Mouse (Mus musculus) hindlimb bud, embryonic 11.5 days (tissue): ENCODE results near the gene Lpar1.

Experiments used
- DNase-seq: peaks from one replicate; pipeline ENCODE4 v3.0.0-alpha.2; 2012; ENCODE audit warnings: low read depth, low spot score; ENCODE audit errors: extremely low spot score

Gene Lpar1

DNA sequence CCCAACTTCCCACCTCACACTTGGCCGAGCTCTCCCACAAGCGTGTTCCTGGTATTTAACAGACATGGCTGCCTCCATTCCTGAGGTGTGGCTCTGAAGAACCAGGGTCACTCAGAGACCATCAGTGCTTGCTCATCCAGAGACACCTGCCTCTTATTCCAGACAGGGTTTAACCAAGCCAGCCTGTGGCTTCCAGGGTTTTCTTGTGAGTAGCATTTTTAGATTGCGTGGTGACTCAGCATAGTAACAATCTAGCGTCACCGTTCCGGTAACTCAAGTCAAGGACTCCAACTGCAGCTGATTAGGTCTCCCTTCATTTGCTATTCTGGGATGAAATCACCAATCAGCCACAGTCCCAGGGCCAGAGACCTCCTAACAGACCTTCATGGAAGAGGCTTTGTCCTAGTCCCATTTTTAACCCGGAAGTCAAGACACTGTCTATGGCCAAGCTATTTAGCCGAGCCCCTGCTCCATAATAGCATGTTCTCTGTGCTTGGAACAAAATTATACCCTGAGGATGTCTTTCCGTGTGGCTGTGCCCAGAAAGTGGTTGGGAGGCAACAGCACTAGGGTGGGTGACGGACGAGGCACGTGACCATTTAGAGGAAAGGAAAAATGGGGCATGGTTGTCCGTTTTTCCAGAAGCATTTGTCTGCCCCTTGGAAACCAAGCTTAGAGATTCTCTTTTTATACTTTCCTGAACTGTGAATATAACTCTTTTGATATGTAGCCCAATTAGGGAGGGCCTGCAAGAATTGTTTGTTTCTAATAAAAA is 89.1 kb downstream of the Lpar1 start:
- DNase-seq, result no peak

DNA sequence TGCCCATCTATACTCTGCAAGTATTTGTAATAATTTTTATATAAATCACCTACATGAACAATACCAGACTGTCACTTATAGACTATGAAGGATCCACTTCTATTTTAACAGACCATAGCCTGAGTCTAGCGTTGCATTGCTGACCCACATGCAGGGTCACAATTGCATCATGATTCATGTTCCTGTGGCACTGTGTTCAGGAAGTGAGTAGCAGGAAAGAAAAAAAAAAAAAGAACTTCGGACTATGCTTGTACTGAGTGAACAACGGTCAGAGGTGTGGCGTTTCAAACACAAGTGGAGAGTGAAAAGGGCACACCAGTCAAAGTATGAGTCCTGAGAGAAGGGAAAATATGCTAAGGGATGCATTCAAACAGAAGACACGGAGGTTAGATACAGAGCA is 90.7 kb downstream of the Lpar1 start:
- DNase-seq, result no peak

DNA sequence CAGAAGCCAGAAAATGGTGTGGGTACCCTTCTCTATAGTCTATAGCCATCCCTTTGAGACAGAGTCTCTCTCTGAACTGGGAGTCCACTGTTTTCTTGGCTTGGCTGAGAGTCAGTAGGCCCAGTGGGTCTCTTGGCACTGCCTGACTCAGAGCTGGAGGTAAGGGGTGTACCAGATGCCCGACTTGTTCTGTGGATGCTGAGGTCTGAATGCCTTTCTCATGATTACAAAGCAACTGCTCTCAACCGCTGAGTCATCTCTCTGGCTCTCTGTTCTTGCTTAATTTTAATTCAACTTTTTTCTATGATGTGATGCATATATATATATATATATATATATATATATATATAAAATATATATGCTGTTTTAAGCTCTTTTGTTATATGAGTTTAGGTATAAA is 91.1 kb downstream of the Lpar1 start:
- no peak for DNase-seq

DNA sequence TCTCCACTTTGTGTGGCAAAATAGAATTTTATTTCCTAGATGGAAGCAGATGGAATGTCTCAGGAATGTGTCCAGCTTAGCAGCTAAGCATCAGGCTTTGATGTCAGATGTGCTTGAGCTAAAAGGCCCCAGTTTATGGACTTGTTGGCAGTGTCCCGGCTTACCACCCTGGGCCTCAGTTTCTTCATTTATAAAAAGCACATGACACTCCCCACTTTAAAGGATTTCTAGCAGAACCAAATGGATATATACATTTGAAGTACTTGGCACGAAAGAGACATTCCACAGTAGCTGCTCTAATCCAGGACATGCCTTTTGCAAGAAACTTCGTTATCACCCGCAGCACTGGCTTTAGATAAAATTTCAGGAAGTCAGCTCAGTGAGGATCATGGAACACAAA is 100.4 kb downstream of the Lpar1 start:
- no peak for DNase-seq

DNA sequence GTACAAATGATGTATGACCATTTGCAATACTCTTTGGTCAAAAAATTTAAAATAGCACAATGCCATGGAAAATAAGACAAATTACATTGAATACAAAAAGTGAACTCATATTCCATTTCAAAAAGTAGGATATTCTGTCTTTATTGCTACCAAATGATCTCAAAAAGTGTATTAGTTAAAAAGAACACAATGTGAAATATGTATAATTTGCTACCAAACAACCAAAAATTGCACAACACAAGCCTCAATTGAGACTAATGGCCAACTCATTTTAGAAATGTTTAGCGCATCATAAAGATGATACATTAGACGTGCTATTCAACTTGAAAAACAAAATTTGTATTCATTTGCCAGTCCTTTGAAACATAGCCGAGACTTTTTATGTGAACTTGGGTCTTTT is 104.9 kb downstream of the Lpar1 start:
- DNase-seq, result no peak

DNA sequence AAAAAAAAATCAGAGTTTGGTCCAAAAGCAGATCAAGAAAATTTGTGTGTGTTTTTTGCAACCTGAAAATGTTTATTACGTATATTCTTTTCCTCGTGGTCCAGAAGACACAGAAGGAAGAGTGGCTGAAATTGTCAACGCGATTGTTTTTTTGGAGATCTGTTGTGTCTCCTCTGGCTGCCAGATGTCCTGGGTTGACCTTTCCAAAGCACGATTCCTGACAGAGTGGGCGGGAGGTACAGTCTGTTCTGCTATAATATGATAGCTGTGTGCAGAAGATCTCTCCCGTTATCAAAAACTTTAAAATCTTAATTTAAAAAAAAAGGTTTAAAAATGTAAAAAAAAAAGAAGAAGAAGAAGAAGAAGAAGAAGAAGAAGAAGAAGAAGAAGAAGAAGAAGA is 105.9 kb downstream of the Lpar1 start:
- no peak for DNase-seq

DNA sequence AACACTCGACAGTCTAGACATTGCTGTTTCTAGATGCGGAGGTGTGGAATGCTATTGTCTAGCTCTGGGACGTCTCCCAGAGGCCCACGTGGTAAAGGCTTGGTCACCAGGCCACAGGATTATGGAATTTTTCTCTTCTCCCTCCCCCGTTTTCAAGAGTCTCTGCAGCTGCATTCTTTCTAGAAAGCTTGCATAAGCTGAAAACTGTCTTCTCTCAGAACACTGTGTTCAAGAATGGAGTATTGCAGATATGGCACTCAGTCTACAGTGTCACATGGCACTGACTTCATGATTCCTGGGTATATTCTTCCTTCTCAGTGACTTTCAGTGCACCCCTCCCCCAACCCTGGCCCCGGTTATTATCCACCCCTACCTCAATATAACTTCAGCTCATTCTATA is 107.9 kb downstream of the Lpar1 start:
- no peak for DNase-seq

DNA sequence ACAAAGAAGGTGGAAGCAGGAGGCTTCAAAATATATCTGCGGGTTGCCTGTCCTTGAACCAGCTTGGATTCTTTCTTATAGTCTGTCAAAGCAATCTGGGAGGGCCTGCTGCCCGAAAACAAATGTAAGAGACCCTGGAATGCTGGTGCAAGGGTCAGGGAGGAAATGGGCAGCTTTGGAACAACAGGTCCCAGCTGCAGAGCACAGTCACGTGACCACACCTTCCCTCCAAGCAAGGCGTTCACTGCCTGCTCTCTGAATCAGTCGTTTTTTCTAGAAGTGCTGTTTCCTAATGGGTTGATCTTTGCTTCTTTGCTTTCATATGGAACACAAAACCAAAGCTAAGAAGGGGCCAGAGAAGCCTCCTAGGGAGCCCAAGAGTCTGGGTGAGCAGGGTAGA is 111.4 kb downstream of the Lpar1 start:
- DNase-seq, result no peak

DNA sequence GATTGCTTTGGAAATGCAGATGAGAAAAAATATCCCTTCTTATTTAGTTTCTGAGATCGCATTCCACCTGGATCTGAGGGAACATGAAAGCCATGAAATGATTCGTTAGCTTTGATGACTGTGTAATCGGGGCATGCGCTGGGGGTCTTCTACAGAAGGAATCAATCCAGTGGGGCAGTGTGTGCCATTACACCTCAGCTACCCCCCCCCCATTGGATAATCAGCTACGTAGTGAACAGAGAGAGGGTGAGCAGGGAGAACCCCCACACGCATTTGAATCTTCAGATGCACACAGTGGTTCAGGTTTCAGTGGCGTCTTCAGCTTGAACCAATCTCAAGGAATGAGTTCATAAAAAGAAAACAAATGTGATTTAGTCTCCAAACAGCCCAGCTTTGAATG is 115.0 kb downstream of the Lpar1 start:
- no peak for DNase-seq

DNA sequence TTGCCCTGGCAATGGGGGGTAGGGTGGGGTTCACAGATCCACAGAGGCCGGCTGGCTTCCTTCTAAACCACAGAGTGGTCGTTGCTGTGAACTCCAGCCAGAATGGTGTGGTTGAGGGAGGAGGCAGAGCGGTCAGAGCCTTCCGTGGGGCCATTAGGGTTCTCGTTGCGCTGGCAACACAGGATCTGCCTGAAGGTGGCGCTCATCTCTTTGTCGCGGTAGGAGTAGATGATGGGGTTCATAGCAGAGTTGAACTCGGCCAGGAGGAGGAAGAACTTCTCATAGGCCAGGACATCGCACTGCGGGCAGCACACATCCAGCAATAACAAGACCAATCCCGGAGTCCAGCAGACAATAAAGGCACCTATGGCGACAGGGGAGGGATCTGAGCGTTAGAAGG is 116.4 kb downstream of the Lpar1 start:
- DNase-seq, result no peak

DNA sequence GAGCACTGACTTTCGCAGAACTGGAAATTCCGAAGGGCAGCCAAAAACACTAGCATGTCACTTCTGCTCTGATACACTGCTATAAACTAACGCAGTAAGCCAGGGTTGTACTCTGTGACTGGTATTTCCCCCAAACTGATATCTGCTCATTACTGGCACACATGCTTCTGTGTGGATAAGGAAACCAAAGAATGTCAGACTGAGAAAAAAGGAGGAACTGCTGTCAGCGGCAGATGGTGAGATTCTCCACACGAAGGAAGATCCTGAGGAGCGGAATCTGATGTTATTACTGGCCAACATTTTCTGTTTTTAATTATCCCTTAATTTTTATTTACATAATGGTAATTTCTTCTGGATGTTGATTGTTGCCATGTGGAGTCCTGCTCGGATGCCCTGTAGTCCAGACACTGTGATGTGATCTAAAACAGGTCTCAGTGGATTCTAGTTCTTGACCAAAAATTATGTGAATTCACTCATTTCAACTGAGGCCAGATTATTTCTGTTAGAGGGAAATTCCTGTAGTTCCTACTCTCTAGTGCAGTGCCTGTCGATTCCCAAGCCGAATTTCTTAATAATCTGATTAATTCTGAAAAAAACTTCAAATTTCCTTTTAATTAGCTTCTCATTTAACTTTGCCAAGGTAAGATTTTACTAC is 130.3 kb downstream of the Lpar1 start:
- no peak for DNase-seq

DNA sequence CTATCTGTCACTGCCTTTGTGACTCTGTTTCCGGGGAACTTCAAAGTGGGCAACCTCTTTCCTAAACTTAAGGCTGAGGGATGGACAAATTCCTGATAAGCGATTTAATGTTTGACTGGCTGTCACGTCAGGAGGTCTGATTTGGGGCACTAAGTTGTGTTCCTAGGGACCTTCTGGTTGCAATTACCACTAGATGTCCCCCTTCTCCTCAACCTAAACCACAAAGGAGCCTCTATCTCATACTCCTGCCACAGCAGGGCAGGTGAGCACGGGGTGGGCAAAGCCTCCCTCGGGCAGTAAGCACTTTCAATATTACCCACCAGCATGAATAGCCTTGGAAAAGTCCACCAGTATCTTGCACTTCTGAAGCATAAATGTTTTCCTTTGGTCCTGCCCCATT is 134.5 kb downstream of the Lpar1 start:
- DNase-seq, result no peak

DNA sequence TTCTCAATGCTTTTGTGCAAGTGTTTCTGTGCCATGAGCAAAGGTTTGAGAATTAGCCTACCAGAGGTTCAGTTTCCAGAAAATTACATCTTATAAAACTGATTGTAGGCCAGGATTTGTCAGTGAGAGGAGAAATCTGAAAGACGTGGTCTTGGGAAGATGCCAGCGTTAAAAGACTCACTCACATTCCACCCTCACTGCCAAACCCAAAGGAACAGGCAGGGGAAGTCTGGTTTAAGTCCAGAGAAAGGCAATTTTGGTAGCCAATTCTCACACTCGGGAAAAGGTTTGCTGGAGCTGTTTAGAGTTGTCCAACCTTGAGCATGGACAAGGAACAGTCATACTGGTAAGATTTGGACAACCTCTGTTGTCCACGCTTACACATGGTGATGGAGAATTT is 136.4 kb downstream of the Lpar1 start:
- DNase-seq, result no peak

DNA sequence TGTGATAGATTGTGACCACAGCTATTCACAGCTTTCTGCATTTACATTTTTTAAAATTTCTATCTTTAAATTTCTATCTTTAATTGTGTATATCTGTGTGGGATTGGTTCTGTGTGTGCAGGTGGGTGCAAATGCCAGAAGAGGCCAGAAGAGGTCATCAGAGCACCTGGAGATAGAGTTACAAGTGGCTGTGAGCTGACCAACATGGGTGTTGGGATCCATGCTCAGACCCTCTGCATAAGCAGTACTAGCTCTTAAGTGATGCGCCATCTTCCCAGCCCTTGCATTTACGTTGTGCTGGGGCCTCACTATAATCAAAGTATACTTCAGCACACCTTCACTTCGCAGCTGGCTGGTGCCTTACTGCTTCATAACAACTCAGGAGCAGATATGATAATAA is 138.2 kb downstream of the Lpar1 start:
- no peak for DNase-seq

DNA sequence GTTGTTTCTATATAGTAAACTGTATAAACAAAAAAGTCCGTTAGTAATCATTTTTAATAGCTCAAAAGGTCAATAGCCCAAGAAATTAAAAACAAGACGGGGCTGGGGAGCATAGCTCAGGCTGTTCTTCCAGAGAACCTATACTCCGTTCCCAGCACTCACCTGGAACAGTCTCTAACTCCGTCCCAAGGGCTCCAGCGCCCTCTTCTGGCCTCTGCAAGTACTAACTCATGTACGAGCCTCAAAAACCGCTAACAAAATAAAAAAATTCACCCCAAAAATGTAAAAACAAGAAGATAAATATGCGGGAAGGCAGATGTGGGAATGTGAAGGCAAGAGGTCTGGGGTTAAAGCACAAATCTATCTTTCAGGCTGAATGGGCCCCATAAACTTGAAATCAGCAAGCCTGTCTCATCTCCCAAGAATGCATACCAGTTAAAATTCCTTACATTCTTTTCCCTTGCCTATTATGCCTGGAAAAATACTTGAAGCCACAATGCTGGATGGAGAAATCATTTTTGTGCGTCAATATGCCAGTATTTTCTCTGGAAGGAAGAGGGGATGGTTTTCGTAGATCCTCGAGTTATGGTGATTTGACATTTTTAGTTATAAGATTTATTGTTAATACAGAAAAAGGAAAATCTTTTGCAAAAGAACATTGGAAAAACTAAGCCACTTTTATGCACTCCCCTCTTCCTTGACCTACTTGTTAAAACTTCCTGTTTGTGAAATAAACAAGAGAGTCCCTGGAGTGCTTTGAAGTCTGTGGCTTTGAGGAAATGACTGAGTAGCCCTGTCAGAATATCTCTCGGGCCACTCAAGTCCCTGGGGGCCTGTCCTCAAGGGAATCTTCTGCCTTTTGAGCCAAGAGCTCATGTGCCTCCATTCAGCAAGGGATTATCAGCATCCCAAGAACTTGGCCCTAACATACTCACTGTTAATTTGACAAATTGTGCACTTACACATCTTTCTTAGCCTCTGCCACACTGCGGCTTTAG is 140.2 kb downstream of the Lpar1 start:
- DNase-seq, result no peak

DNA sequence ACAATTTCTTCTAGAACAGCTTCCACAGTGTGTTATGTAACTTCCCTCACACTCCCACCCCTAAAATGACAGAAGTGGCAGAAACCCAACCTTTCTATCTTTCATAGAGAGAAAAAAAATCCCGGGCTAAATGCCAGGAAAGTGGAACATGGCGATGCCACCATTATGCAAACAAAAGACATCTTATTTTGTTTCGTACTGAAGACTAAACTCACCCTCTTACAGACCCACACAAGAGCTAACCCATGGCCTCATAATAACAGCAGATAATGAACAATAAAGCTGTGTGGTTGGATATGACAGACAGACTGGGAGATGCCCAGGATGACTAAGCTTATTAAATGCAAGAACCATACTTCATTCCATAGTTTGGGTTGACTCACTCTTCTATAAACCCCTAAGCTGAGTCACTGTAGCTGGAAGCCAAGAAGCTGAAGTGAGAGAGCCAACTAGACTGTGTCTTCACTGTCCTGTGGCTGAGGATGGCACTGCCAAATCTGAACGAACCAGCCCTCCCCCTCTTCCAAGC is 151.7 kb downstream of the Lpar1 start:
- no peak for DNase-seq

DNA sequence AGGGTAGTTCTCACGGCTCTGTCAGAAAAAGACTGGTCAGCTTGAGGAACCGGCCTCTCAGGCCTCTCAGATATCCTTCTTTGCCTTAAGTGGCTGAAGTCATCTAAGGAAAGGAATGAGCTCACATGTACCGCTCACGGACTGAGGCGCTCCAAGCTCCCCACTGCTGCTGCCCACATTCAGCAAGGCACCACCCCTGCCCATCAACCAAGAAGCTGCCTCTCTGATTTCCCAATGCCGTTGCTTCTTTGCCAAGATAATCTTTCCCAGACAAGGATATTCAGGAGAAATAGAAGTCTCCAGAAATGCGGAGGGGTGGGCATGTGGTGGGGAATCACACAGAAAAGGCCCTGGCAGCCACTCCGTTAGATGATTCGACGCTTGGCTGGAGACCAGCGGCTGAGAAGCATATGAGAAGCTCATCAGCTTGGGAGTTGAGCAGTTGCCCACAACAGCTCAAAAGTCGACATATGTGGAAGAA is 152.8 kb downstream of the Lpar1 start:
- DNase-seq, result no peak
